Mouse (Mus musculus) neutrophil, adult 5-6 weeks (primary cell): ENCODE measurements around the gene Ilf2. TPM values are rescaled to one million over a fixed set of nuclear protein-coding genes. Genes with fewer than 3 reads are reported as not detected.

Experiments used
- ATAC-seq: fragments of 151-379, 151-347 bp; 2 replicates; pipeline ENCODE4 v1.8.0; 2017; ENCODE audit warnings: mild to moderate bottlenecking, moderate TSS enrichment; ENCODE audit not compliant: insufficient number of reproducible peaks, poor library complexity, low FRiP score, severe bottlenecking; ENCODE audit errors: extremely low read depth
- total RNA-seq: library from RNA; stranded (forward); fragments of 200-1000 nt; gene quantifications from 2 replicates; pipeline ENCODE4 v1.2.3, GENCODE M21; 2017

The Ilf2 gene
- total RNA-seq, 1 experiment from 2014 or later = 64.5 TPM

GRCm38 (mm10) chr3:90535446-90535845 lies 59.5 kb downstream of the Ilf2 start:
- ATAC-seq = no peak

GRCm38 (mm10) chr3:90537141-90537904 lies 61.4 kb downstream of the Ilf2 start, which contains the start of gene S100a16:
Gene S100a16, plus strand, starts transcription at chr3:90537254.
- ATAC-seq = no peak

DNA sequence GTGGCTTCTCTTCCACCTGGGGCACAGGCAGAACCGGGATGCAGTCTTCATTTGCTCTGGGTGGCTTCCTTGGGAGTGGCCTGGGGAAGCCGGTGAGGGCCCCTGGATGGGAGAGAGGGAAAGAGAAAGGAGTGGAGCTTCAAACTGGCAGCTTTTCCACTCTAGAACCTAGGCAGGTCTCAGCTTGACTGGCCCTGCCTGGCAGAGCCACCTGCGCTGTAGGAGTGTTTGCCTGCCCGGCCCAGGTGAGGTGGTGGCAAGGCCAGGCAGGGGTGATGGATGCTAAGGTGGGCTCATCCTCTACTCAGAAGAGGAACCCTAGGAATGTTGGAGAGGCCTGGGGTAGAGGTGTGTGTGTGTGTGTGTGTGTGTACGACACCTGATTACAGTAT lies 62.0 kb downstream of the Ilf2 start:
- no peak for ATAC-seq

Other genes starting within 250 kb of the Ilf2 start
- gene Jtb, start 244.5 kb upstream of the Ilf2 start, total RNA-seq = 63.0 and 65.2 TPM in 2 replicates
- gene Creb3l4, start 232.6 kb upstream of the Ilf2 start, total RNA-seq = not detected in 2 replicates
- 32.4 and 34.4 TPM in 2 replicates for gene Slc39a1, start 228.0 kb upstream of the Ilf2 start, total RNA-seq
- gene Crtc2, start 222.0 kb upstream of the Ilf2 start, total RNA-seq = 66.4 and 76.5 TPM in 2 replicates
- gene Dennd4b, start 210.9 kb upstream of the Ilf2 start, total RNA-seq = 59.8 and 70.4 TPM in 2 replicates
- gene Gatad2b, start 182.9 kb upstream of the Ilf2 start, total RNA-seq = 56.0 and 64.1 TPM in 2 replicates
- gene Slc27a3, start 86.2 kb upstream of the Ilf2 start, total RNA-seq = 0.35 and 2.7 TPM in 2 replicates
- 17.3 and 23.2 TPM in 2 replicates for gene Ints3, start 42.5 kb upstream of the Ilf2 start, total RNA-seq
- 0.12 TPM in 1 of 2 replicates, not detected in the other for gene Npr1, start 10.3 kb upstream of the Ilf2 start, total RNA-seq
- gene Snapin, start 14.9 kb downstream of the Ilf2 start, total RNA-seq = 41.6 and 45.4 TPM in 2 replicates
- 101 and 106 TPM in 2 replicates for gene Chtop, start 33.4 kb downstream of the Ilf2 start, total RNA-seq
- gene S100a1, start 38.3 kb downstream of the Ilf2 start, total RNA-seq = 11.2 and 13.0 TPM in 2 replicates
- gene S100a13, start 38.3 kb downstream of the Ilf2 start, total RNA-seq = 35.1 and 41.4 TPM in 2 replicates
- 1.6 and 2.0 TPM in 2 replicates for gene S100a14, start 50.7 kb downstream of the Ilf2 start, total RNA-seq
- gene S100a16, start 61.1 kb downstream of the Ilf2 start, total RNA-seq = not detected in 2 replicates
- gene S100a3, start 84.5 kb downstream of the Ilf2 start, total RNA-seq = 1.4 and 2.3 TPM in 2 replicates
- gene S100a2, start 114.1 kb downstream of the Ilf2 start, total RNA-seq = not detected in 2 replicates
- gene Gm42674, start 125.8 kb downstream of the Ilf2 start, total RNA-seq = not detected in 2 replicates
- gene S100a4, start 127.6 kb downstream of the Ilf2 start, total RNA-seq = 88.4 and 95.9 TPM in 2 replicates
- gene S100a5, start 132.4 kb downstream of the Ilf2 start, total RNA-seq = not detected in 2 replicates
- 1,146 and 1,580 TPM in 2 replicates for gene S100a6, start 136.8 kb downstream of the Ilf2 start, total RNA-seq
- gene S100a7a, start 177.9 kb downstream of the Ilf2 start, total RNA-seq = 0.81 and 1.1 TPM in 2 replicates
- gene S100a8, start 192.9 kb downstream of the Ilf2 start, total RNA-seq = 8,742 and 9,143 TPM in 2 replicates
- gene S100a9, start 219.6 kb downstream of the Ilf2 start, total RNA-seq = 13,076 and 15,649 TPM in 2 replicates